Mouse (Mus musculus) cerebellum, adult 9-10 months (tissue): ENCODE results near the gene Sphk1.

Experiments used
- DNase-seq: peaks from one replicate; pipeline ENCODE4 v3.0.0; 2022

Gene Sphk1

DNA sequence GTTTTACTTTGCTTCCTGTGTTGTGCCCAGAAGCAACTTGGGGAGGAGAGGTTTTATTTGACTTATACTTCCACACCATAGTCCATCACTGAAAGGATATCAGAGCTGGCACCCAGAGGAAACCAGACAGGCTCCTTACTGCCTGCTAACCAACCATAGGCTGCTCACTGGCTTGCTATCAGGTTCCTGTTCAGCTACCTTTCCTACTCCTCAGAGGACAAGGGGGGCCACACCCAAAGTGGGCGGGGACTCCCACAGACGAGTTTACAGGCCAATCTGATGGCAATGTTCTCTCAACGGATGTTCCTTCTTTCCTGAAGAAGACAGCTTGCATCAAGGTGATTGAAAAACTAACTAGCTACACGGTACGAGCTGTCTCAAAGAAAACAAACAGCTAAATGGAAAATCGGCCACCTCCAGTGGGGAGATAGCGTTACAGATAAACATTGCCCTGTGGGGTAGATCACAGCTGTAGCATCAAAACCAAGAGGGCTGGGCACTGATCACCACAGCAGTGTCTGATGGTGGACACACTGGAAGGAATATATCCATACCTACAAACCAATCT is 19.3 kb upstream of the Sphk1 start:
- DNase-seq: no peak

DNA sequence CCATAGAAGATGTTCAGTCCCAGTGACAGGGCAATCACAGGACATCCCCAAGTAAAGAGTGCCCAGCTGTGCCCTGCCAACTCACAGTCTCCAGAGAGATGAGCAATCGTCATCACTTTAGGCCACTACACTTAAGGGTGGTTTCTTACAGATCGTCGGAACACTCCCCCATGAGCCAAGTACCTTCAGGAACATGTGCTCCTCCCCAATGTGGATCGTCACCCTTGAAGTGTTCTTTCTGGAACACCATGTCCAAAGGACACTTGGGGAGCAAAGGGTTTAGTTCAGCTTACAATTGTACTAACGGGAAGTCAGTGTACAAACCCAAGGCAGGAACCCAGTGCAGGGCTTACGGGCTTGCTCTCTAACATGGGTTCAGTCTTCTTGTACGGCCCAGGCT is 18.6 kb upstream of the Sphk1 start:
- no peak for DNase-seq

DNA sequence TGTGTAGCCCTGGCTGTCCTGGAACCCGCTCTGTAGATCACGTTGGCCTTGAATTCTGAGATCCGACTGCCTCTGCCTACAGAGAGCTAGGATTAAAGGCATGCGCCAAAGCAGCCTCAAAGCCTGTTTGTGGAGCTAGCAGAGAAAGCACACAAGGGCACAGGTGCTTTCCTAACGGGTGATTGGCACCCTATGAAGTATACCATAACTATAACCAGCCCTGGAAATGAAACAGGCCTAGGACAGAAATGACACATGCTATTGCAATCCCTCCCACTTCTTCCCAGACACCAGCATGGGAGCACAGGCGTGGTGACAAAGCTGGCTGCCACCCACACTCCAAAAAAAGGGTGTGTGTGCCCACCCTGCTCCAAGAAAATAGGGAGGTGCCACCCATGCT is 17.7 kb upstream of the Sphk1 start:
- DNase-seq: no peak

DNA sequence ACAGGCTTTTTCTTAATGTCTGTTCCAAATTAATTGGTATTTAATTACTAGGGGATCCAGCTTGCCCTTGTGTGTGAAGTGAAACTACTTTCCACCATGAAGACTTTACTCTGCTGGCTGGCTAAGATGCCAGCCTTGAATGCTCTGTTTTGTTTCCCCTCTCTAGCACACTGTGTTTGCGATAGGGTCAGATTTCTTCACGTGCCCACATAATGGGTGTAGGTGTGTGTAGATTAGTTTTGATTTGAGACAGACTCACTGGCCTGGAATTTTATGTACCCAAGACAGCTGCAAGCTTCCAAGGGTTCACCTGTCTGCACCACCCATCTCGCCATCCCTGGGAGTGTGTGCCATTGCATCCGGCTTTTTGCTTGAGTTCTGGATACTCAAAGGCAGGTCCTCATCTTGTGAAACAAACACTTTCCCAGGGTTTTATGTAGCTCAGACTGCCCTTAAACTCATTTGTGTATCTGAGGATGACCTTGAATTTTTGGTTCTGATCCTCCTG is 17.1 kb upstream of the Sphk1 start:
- DNase-seq: no peak

DNA sequence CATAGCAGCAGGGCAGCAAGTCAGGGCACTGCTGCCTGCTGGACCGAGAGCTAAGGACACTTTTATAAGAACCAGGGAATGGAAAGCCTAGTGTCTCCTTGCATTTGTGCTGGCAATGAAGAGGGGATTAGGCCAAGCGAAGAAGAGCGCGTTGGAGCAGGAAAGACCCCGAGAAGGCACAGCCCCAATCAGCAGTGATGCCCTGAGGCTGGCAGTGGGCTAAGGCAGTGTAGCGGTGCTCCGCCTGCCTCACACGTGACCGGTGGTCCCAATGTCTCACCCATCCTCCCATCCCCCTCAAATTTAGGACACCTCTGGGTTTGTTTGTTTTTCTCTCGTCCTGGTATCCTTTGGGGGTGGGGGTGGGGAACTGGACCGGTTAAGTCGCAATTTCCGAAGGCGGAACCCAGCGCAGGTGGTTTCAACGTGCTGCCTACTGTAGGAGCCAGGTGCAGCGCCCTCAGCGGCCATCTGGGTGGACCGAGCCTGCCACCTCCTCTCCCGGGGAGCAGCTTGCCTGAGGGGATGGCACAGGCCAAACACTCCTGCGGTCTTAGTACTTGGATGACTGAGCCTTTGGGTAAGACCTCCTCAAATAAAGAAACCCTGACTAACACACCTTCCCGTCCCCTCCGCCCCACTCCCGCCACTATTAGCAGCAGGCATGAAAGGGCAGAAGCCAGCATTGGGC is 15.2 kb upstream of the Sphk1 start:
- peak; percentile 75 for DNase-seq

DNA sequence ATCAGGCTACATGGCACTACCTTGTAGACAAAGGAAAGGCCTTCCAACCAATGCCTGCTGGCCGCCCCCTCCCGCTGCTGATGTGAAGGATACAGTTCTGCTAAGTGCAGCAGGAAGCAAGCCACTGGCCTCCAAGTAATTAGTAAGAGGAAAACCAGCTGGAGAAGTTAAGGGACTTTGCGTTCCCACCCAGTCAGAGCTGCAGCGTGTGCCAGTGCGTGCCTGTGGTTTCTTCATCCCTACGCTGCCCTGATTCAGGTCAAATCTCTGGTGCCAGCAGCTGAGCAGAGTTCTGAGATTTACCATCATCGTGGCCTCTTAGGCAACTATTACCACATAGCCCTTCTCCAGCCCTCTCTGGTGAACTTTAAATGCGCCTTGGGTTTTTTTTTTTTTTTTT is 12.2 kb upstream of the Sphk1 start:
- DNase-seq: no peak

DNA sequence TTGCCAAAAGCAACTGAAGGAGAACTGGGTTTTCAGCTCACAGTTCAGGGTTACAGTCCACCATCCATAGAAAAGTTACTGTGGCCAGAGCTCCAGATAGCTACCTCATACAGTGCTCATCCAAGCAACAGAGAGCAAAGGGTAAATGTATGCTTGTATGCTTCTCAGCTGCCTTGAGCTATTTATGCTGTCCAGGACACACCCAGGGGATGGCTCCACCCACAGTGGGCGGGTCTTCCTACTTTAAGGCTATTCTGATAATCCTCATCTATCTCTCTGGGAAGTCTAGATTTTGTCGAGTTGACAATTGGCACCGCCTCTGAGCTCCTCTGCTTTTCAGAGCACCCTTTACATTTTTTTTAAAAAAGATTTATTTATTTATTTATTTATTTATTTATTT is 9.6 kb upstream of the Sphk1 start:
- no peak for DNase-seq

DNA sequence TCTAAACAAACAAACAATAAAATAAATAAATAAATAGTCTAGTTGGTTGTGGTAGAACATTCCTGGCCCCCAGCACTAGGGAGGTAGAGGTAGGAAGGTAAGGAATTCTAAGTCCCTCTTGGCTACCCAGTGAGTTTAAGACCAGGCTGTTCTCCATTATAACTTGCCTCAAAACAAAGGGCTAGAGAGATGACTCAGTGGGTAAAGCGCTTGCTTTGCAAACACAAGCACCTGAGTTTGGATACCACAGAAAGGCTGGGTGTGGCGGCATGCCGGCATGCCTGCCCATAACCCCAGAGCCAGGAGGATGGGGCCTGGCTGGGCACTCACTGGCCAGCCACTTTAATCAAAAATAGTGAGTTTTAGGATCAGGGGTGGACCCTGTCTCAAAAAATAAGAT is 8.7 kb upstream of the Sphk1 start:
- no peak for DNase-seq

DNA sequence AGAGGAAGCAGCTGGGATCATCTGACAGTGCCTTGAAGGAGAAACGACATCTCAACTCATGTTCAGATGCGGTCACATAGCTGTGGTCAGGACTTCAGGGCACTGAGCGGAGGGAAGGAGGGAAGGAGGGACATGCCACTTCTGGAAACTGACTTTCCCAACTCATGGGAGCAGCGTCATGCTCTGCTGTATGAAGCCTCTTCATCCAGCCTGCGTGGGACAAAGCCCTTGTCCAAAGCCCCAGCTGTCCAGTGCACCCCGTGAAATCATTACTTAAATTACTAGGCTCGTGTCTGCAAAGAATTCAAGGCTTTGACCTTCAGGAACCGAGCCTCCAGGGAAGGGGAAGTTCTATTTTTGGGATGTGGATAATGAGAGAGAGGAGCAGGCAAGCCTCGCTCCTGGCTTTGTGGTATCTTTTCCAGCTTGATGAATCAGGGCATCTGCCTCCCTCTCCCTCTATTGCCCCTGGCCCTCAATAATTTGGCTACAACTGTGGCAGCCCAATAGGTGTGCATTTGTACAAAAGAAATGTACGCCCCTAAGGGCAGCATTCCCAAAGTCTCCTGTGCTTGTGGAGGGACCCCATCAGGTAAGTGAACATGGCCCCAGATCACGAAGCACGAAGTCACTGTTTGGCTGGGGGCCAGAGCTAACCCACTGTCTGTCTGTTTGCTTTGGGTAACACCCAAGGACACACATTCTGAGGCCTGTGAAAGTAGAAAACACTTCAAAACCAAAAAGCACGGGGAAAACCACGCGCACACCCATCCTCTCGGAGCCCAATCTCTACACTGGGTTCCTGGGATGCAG is 7.6 kb upstream of the Sphk1 start:
- DNase-seq: no peak

DNA sequence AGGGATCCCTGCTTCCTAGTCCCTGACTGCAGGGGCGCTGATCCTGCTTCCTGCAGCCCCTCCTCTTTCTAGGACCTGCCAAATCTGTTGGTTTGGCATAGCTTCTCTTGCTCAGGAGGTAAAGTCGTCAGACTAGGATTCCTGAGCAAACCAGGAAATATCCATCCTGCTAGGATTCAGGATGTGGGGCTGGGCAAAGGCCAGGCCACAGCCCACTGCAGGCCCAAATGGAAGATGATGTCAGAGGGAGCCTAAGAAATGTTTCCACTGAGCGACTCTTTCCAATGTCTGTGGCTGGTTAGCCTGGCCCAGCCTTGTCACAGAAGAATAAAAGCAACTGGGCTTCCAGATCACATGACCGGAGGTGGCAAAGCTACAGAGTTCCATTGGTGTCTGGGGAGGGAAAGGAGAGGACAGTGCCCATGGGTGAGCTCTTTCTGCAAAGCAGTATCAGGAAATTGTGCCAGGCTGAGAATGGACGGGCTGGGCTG is 7.0 kb upstream of the Sphk1 start:
- DNase-seq: no peak

DNA sequence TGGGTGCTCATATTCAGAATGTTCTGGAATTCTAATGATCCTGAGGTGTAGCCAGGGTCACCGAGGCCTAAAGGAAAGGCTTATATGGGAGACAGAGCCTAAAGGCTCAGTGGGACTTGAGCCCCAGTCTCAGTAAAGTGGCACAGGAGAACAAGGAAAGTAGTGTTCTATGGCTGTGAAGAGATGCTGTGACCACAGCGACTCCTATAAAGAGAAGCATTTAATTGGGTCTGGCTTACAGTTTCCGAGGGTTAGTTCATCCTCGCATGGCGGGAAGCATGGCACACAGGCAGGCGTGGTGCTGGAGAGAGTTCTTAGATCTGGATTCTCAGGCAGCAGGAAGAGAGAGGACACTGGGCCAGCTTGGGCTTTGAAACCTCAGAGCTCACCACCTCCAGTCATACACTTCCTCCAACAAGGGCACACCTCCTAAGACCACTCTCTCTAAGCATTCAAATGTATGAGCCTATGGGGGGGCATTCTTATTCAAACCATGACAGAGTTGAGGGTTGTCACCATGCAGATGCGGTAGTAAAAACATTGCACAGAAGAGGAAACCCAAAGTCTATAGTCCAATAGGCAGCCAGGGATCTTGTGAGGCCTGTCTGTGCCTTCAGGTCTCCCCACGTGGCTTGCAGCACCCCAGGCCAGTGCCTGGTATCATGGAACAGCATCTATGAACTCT is 1.9 kb upstream of the Sphk1 start:
- DNase-seq: no peak

DNA sequence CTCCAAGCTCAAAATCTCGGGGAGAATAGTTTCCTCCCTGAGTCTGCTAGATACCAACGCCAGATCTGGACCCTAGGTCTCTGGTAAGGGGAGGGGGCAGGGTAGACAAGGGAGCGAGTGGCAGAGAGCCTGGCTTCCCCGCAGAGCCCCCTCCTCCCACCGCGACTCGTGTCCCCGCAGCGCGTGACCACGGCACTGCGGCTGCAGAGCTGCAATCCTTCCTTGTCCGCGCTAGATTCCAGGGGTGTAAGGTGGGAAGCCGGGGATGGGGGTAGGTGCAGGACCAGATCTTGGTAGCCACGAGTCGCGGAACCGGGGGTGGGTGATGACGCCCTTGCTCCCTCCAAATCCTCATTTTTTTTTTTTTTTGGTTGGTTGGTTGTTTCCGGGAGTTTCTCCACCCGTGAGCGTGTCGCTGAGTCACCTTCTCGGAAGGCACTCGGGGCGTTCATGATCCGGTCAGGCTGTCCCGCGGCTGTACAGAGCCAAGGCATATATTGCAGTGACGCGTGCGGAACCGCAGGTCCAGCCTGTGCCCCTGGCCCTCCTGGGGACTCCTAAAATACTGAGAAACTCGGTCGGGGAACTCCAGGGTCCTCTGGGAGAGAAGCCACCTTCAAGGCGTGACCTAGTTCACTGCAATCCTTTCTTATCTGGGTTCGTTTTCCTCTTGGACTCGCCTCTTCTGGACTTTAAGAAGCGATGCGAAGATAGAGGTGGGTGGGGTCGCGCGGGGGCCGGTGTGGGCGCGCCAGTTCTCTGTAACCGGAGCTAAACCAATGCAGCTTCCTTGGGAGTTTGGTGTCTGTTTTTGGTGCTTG is 856 bp downstream of the Sphk1 start:
- no peak for DNase-seq

DNA sequence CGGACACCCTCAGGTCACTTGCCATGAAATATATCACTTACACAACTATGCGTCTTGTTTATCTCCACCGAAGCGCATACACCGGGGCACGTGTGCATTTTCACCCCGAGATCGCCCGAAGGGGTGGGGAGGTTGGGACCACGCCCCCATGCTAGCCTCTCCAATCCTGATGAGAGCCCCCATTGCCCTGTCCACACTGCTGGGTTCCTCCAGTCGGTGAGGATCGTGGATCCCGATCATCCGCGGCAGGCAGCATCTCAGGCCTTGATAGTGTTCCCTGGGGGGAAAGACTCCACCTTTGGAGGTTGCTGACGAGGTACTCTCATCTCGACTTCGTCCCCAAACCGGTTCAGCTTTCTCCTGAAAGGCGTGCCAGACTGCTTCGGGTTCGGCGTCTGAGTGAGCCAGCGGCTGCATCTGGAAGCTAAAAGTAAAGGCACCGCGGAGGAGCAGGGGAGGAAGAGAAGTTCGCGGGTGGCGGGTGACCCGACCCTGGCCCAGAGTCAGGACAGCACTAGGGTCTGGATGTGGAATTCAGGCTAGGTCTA is 1.6 kb downstream of the Sphk1 start:
- no peak for DNase-seq

DNA sequence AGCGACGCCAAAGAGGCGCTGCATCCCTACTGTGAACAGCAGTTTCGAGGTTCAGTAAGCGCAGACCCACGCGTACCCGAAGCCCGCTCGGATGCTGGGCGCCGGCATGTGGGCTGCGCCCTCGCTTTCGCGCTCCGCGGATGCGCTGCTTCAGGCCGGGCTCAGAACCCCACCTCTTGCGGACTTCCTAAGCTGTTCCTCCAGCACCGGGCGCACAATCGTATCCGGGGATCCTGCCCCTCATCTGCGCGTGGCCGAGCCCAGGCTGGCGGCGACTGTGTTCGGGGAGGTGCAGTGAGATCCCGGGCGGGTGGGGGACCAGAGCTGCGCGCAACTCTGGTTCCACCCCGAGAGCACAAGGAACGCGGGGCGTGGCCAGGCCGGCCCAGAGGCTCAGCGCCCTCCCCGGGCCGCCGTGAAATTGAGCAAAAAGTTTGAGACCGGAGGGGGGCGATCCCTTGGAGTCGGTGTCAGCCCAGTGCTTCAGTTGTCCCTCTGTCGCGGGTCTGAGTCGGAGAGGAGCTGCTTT is 2.1 kb downstream of the Sphk1 start:
- no peak for DNase-seq

DNA sequence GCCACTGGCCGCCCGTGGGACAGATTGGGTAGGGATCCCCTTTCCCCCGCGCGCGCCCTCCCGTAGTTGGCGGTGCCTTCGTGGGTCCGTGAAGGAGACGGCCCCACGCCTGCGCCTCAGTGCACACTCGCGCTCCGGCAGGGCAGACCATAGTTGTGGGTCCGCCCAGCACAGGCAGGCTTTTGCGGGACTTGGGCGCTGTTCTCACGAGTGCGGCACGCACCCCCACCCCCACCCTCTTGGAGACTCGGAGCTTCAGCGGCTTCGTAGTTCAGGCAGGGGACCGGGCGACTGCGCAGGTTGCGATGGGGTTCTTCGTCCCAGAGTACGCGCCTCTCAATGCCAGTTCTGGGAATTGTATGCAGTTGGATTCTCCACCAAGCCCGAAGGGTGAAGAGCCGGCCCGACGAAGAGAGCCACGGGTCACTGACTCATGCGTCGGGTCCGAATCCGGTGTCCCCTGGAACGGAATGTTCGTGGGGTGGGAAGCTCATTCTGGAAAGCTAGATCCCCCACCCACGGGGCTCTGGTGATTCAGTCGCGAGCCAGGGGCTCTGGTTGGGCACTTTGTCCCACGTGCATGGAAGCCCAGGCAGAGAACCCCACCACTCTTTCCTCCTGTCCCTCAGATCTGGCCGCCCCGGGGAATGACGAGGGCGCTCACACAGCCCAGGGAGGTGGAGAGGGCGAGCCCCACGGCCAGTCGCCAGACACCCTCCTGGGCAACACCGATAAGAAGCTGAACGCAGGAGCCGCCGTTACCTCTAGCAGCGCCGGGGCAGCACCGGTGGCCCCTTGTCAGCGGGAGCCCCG is 2.8 kb downstream of the Sphk1 start:
- no peak for DNase-seq

DNA sequence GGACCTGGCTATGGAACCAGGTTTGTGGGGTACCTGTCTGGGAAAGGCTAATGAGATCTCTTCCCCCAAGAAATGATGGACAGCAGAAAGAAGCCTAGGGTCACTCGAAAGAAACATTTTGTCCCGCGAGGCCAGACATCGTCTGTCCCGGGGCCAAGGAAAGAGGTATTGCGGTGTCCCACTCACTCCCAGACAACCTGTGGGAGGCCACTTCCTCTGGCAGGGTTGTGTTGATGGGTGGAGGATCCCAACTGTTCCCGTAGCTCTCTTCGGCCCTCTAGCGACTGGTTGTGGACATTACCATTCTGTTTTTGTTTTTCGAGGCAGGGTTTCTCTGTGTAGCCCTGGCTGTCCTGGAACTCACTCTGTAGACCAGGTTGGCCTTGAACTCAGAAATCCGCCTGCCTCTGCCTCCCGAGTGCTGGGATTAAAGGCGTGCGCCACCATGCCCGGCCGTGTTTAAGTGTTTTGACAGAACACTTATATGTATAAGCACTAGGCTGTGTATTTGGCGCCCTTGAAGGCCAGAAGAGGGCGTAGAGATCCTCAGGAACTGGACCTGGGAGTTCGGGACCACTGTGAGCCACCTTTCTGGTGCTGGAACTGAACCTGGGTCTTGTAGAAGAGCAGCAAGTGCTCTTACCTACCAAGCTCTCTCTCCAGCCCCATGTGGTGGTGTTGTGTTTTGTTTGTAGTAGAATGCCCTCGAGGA is 3.6 kb downstream of the Sphk1 start:
- peak; percentile 74 for DNase-seq

DNA sequence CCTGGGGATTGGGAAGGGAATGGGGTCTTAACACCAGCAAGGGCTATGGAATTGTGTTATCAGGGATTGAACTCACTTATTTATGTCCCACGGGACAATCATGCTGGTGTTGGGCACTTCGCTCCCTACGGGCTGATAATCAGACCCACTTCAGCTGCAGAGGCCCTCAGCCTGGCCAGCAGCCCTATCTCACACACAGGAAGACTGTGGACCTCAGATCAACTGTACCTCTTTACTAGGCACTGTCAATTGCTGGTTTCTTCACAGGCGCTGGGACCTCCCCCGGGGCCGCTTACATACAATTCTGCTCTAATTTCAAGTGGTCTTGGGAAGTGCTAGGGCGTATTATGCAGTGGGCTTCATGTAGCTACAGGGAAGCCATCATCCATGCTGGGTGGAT is 6.0 kb downstream of the Sphk1 start:
- DNase-seq: no peak

DNA sequence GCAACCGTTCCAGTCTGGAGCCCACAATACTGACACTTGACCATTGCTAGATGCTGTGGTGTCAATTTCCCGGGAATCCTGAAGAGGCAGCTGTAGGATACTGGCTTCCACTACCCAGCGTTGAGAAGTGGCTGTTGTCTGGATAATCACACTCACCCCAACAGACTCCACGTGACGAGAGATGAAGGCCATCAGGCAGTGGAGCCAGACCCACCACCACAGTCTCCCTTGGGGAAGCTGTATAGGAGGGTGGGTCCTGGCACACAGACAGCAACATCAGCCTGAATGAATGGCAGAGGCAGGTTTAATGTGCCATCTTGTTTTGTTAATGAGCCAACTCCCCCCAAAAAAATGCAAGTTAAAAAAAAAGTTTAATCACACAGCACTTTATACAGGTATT is 6.7 kb downstream of the Sphk1 start:
- DNase-seq: no peak

DNA sequence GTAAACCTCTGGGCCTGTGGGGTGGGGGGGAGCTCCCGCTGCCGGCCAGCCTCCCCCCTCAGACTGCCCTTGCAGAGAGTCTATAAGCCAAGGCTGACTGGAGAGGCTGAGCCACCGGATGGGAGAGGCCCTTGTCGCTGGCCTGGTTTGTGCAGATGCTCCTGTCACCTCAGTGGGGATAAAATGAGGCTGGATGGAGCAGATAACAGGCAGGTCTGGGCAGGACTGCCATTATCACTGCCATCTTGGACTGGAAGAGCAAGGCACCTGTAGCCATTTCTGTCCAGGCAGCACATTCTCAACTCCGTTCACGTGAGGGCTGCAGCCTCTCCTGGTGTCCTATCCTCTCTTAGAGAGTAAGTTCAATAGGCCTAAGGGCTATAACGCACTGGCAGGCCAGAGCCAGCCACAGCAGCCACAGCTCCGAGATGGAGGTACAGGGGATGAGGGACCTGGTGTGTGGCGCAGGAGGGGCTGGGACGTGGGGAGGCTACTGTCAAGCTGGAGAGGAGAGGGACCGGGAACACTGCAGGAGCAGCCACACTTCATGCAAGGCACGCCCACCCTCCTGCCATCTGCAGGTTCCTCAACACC is 7.5 kb downstream of the Sphk1 start:
- no peak for DNase-seq

DNA sequence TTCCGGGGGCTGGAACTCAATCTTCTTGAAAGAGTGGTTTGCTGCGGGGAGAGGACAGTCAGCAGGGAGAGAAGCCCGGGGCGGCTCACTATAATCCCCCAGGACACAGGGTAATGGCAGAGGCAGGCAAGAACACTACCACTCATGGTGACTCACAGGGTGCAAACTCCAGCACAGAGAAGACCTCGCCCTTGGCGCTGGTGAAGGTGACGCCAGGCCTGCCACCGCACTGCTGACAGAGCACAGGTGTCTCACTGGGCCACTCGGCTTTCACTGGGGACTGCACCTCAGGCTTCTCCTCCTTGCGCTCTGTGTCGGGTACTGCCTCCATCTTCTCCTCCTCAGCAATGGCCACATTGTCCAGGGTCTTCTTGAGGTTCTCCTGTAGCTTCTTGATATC is 10.5 kb downstream of the Sphk1 start:
- DNase-seq: no peak
